Mouse (Mus musculus): ENCODE data around the gene Btk.

DNA sequence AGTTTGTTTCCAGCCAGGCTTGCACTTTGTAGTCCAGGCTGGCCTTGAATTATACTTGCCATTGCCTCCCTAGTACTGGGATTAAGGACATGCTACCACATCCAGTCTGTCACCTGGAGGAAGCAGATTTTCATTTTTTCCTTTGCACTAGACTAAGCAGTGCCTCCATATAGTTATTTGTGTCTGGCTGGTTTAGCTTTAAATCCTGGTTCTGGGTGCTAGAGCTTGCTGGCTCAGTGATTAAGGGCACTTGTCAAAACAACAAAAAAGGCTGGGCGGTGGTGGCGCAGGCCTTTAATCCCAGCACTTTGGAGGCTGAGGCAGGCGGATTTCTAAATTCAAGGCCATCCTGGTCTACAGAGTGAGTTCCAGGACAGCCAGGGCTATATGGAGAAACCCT, 5.6 kb upstream of the Btk start:
- TF ChIP-seq CTCF (IDR thresholded peaks at IDR 0.05; ENCODE audit: low read depth) (no peak), EP300 (IDR thresholded peaks at IDR 0.05; ENCODE audit: low read depth) (no peak)
